Mouse (Mus musculus) midbrain, embryonic 15.5 days (tissue): Measurements from ENCODE around the gene Gm266. TPM values are rescaled to one million over a fixed set of nuclear protein-coding genes. Genes with fewer than 3 reads are reported as not detected.

Experiments
- ATAC-seq: fragments of 200-750 bp; cut with Nextera tagmentation; replicated peaks from 2 replicates; pipeline ENCODE4 v1.8.0; 2017; ENCODE audit warnings: moderate TSS enrichment
- H3K27ac ChIP-seq: fragments of 300-500 bp; sonication (generic); 2 replicates; pipeline ENCODE4 v1.5.1; 2015; ENCODE audit warnings: mild to moderate bottlenecking, inconsistent platforms
- H3K27me3 ChIP-seq: fragments of 300-500 bp; sonication (generic); replicated peaks from 2 replicates; pipeline ENCODE4 v1.6.1; 2015; ENCODE audit warnings: inconsistent platforms
- H3K36me3 ChIP-seq: fragments of 300-500 bp; sonication (generic); replicated peaks from 2 replicates; pipeline ENCODE4 v1.6.1; 2015; ENCODE audit warnings: inconsistent platforms
- H3K4me1 ChIP-seq: fragments of 300-500 bp; sonication (generic); 2 replicates; pipeline ENCODE4 v1.6.1; 2015; ENCODE audit warnings: inconsistent platforms
- H3K4me2 ChIP-seq: fragments of 300-500 bp; sonication (generic); 2 replicates; pipeline ENCODE4 v1.6.1; 2015; ENCODE audit warnings: inconsistent platforms, mild to moderate bottlenecking, moderate library complexity
- H3K4me3 ChIP-seq: fragments of 300-500 bp; sonication (generic); 2 replicates; pipeline ENCODE4 v1.5.1; 2015; ENCODE audit warnings: mild to moderate bottlenecking, inconsistent platforms
- H3K9ac ChIP-seq: fragments of 300-500 bp; sonication (generic); 2 replicates; pipeline ENCODE4 v1.6.1; 2015; ENCODE audit warnings: mild to moderate bottlenecking, inconsistent platforms
- H3K9me3 ChIP-seq: fragments of 300-500 bp; sonication (generic); 2 replicates; pipeline ENCODE4 v1.6.1; 2016; ENCODE audit warnings: inconsistent platforms
- WGBS: fragments of 180-500 bp; shearing (Covaris S2); methylation state at CpG from one replicate; pipeline ENCODE4 v1.1.7; 2015; ENCODE audit warnings: mixed read lengths; 5-methylcytosine and 5-hydroxymethylcytosine counted together
- polyA plus RNA-seq: library from polyadenylated mRNA; unstranded; fragments of >200 nt; fragmentation: Nextera tagmentation; extraction: Ambion mirVana; gene quantifications from 2 replicates; pipeline ENCODE4 v1.2.1, GENCODE M21; 2015

The Gm266 gene
- polyA plus RNA-seq, 1 experiment from 2014 or later, result 1.6 TPM

DNA sequence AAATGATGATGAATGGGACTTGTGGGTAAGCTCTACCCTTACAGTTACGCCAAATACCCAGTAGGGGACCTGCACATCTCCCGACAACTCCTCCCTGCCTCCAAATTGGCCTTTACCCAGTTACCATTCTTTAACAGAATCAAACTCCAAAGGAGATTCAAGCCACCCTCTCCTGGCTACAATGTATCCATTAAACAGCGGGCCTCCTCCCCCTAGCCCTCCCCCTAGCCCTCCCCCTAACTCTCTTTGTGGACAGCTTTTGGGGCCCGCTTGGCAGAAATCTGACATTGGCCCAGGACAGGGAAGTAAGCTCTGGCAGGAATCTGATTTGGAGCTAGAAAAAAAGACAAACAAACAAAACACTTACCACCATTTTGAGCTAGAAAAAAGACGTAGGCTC, 14.0 kb upstream of the Gm266 start:
- H3K9ac ChIP-seq, result no peak overlapping the region
- no peak overlapping the region for H3K4me2 ChIP-seq
- 0 out of 2 replicates have a peak, but pooled peaks have one; percentile 30 for ATAC-seq
- no peaks in the 10 kb centered on the region for H3K9me3 ChIP-seq
- H3K27me3 ChIP-seq, result no peaks in the 10 kb centered on the region
- no peak overlapping the region for H3K4me3 ChIP-seq
- WGBS, result 37% methylated on average over 5 of the region's 5 CpGs
- no peaks in the 10 kb centered on the region for H3K36me3 ChIP-seq
- peak overlapping the region; percentile 6; the same call in 1 of the 2 replicates for H3K27ac ChIP-seq
- H3K4me1 ChIP-seq, result peaks cover 6% of the 10 kb centered on the region

GRCm38 (mm10) chr12:111497076-111497475, 11.5 kb upstream of the Gm266 start:
- Histone ChIP-seq H3K9ac (no peak overlapping the region), H3K36me3 (no peaks in the 10 kb centered on the region), H3K4me3 (no peak overlapping the region), H3K4me2 (no peak overlapping the region), H3K27ac (no peak overlapping the region), H3K4me1 (0 out of 2 replicates have a peak, but pooled peaks cover 3% of the 10 kb centered on the region), H3K27me3 (no peaks in the 10 kb centered on the region), H3K9me3 (no peaks in the 10 kb centered on the region)
- no peak for ATAC-seq
- WGBS, result 45% methylated on average over 2 of the region's 2 CpGs

DNA sequence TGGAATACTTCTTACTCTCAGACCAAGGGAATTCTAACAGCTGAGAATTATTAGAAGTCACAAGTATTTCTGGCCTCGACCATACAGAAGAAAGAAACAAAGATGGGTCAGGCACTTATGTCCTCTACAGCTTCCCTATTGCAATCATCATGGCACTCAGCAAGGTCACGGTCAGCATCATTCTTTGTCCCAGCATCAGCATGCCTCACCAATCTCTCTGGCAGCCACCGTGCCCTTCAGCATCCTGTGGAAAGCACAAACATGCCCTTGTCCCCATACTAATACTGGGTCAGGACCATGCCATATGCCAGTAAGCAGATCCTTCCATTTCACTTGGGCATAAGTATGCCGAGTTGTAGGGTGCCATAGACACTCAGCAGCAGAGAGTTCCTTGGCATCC, 9.3 kb upstream of the Gm266 start:
- no peak overlapping the region for H3K4me3 ChIP-seq
- no peaks in the 10 kb centered on the region for H3K36me3 ChIP-seq
- no peaks in the 10 kb centered on the region for H3K9me3 ChIP-seq
- no peak overlapping the region for H3K9ac ChIP-seq
- 75% methylated on average over 4 of the region's 4 CpGs for whole genome bisulfite sequencing
- H3K27ac ChIP-seq, result no peak overlapping the region
- H3K4me1 ChIP-seq, result no peaks in the 10 kb centered on the region
- H3K4me2 ChIP-seq, result no peak overlapping the region
- no peaks in the 10 kb centered on the region for H3K27me3 ChIP-seq
- ATAC-seq, result no peak

DNA sequence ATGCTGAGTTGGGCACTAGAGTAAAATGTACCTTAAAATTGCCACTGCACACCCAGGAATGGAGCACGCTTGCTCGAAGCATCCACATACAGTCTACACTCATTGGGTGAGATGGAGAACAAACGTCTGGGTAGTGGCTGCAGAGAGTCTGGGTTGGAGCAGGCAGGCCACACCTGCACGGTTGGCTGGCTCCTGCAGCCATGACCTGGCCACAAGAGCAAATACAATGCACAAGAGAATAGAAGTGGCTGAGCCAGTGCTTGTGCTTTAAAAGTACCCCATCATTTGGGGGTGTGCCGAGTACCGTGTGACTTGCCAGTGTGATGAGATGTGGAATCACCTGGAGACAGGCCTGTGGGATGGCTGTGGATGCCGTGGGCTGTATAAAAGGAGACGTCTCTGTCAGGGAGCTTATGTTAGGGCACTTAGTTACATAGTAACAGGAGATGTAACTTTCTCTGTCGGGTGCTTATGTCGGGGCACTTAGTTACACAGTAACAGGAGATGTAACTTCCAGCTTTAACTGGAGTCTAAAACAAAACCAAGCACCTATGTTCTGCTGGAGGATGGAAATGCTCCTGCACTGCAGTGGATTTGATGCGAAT, 3.7 kb upstream of the Gm266 start:
- no peak overlapping the region for H3K4me2 ChIP-seq
- ATAC-seq, result no peak
- 80% methylated on average over 11 of the region's 11 CpGs for WGBS
- no peaks in the 10 kb centered on the region for H3K9me3 ChIP-seq
- peaks cover 38% of the 10 kb centered on the region for H3K27me3 ChIP-seq
- peaks cover 17% of the 10 kb centered on the region for H3K4me1 ChIP-seq
- no peaks in the 10 kb centered on the region for H3K36me3 ChIP-seq
- H3K9ac ChIP-seq, result no peak overlapping the region
- no peak overlapping the region for H3K4me3 ChIP-seq
- no peak overlapping the region for H3K27ac ChIP-seq

- no peaks in the 10 kb centered on the region for H3K36me3 ChIP-seq
- no peak for ATAC-seq
- H3K4me3 ChIP-seq, result no peak overlapping the region
- WGBS, result 5% methylated on average over 12 of the region's 12 CpGs
- no peak overlapping the region for H3K27ac ChIP-seq
- peak overlapping the region; percentile 52 for H3K4me2 ChIP-seq
- peaks cover 17% of the 10 kb centered on the region for H3K4me1 ChIP-seq
- no peaks in the 10 kb centered on the region for H3K9me3 ChIP-seq
- no peak overlapping the region for H3K9ac ChIP-seq
- H3K27me3 ChIP-seq, result peaks cover 43% of the 10 kb centered on the region
These were observed 832 bp upstream of the Gm266 start for GRCm38 (mm10) chr12:111486455-111486854.

GRCm38 (mm10) chr12:111485046-111485651, 474 bp downstream of the Gm266 start:
- H3K9me3 ChIP-seq, result no peaks in the 10 kb centered on the region
- H3K27me3 ChIP-seq, result peaks cover 43% of the 10 kb centered on the region
- 0 out of 2 replicates have a peak overlapping the region, but pooled peaks have one; percentile 16 for H3K9ac ChIP-seq
- H3K27ac ChIP-seq, result no peak overlapping the region
- under 1% methylated on average over 63 of the region's 63 CpGs for WGBS
- no peak for ATAC-seq
- H3K4me1 ChIP-seq, result peaks cover 17% of the 10 kb centered on the region
- H3K4me2 ChIP-seq, result peak overlapping the region; percentile 52
- peak overlapping the region; percentile 35 for H3K4me3 ChIP-seq
- no peaks in the 10 kb centered on the region for H3K36me3 ChIP-seq

DNA sequence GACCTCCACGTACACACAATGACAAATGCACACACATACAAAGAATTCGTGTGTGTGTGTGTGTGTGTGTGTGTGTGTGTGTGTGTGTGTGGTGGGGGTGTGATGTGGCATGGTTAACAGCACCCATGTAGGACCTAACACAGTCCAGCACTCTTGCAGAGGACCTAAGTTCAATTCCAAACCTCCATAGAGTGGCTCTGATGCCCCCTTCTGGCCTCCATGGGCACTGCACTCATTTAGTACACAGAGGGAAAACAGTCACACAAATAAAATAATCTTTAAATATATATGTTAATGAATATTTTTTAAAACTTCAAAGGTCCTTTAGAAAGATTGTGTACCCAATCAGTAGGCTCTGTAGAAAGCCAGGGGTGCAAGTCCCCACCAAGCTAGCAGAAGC, 5.7 kb downstream of the Gm266 start:
- Histone ChIP-seq H3K4me3 (no peak overlapping the region), H3K27ac (no peak overlapping the region), H3K4me2 (no peak overlapping the region), H3K27me3 (peaks cover 10% of the 10 kb centered on the region), H3K36me3 (no peaks in the 10 kb centered on the region), H3K9me3 (no peaks in the 10 kb centered on the region), H3K9ac (no peak overlapping the region), H3K4me1 (peaks cover 1% of the 10 kb centered on the region)
- 65% methylated on average over 2 of the region's 2 CpGs for WGBS
- ATAC-seq, result no peak

- H3K27me3 ChIP-seq, result peaks cover under 1% of the 10 kb centered on the region
- H3K4me1 ChIP-seq, result no peaks in the 10 kb centered on the region
- H3K27ac ChIP-seq, result no peak overlapping the region
- 67% methylated on average over 5 of the region's 5 CpGs for WGBS
- H3K9ac ChIP-seq, result no peak overlapping the region
- H3K4me3 ChIP-seq, result no peak overlapping the region
- H3K4me2 ChIP-seq, result no peak overlapping the region
- no peak for ATAC-seq
- H3K36me3 ChIP-seq, result no peaks in the 10 kb centered on the region
- H3K9me3 ChIP-seq, result no peaks in the 10 kb centered on the region
These were observed 6.7 kb downstream of the Gm266 start for GRCm38 (mm10) chr12:111478924-111479323.

GRCm38 (mm10) chr12:111474893-111475643, 10.6 kb downstream of the Gm266 start:
- no peak for ATAC-seq
- H3K36me3 ChIP-seq, result no peaks in the 10 kb centered on the region
- H3K9ac ChIP-seq, result no peak overlapping the region
- H3K4me3 ChIP-seq, result no peak overlapping the region
- no peaks in the 10 kb centered on the region for H3K9me3 ChIP-seq
- H3K27me3 ChIP-seq, result no peaks in the 10 kb centered on the region
- no peak overlapping the region for H3K27ac ChIP-seq
- WGBS, result 56% methylated on average over 8 of the region's 8 CpGs
- H3K4me1 ChIP-seq, result no peaks in the 10 kb centered on the region
- H3K4me2 ChIP-seq, result no peak overlapping the region

DNA sequence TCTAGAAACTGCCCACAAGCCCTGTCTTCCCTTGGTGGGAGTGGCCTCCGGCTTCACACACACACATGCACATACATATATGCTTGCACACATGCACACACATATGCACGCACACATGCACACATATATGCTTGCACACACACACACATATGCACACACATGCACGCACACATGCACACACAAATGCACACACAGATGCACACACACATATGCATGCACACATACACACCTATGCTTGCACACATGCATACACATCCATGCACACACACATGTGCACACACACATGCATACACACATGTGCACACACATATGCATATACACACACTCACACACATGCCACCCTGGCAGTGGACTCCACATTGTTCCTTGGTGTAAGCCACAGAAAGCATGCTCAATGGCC, 11.2 kb downstream of the Gm266 start:
- Histone ChIP-seq H3K27me3 (no peaks in the 10 kb centered on the region), H3K9me3 (no peaks in the 10 kb centered on the region), H3K27ac (no peak overlapping the region), H3K4me3 (no peak overlapping the region), H3K36me3 (no peaks in the 10 kb centered on the region), H3K4me1 (no peaks in the 10 kb centered on the region), H3K9ac (no peak overlapping the region), H3K4me2 (no peak overlapping the region)
- WGBS, result 95% methylated on average over 3 of the region's 3 CpGs
- ATAC-seq, result no peak

DNA sequence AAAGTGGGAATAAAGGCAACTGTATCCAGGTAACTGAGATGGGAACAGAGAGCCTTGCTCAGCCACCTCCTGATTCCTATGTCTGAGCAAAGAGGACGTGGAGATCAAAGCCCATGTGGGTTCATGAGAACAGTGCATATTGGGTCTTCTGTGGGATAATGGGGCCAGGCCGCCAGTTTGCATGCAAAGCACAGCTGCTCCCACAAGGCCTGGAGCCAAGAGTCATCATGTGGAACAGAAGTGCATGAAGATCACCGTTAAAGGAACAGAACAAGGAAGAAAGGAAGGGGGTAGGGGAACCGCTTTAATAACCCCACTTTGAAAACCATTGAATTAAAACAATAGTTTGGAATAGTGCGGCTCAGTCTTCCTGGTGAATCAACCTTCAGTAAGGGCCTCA, 12.7 kb downstream of the Gm266 start:
- Histone ChIP-seq H3K4me3 (no peak overlapping the region), H3K27ac (no peak overlapping the region), H3K4me1 (no peaks in the 10 kb centered on the region), H3K27me3 (no peaks in the 10 kb centered on the region), H3K9ac (no peak overlapping the region), H3K36me3 (no peaks in the 10 kb centered on the region), H3K4me2 (no peak overlapping the region), H3K9me3 (no peaks in the 10 kb centered on the region)
- no peak for ATAC-seq
- 55% methylated on average over 5 of the region's 5 CpGs for WGBS

- H3K36me3 ChIP-seq, result no peaks in the 10 kb centered on the region
- no peak overlapping the region for H3K4me2 ChIP-seq
- H3K4me1 ChIP-seq, result no peaks in the 10 kb centered on the region
- no peaks in the 10 kb centered on the region for H3K9me3 ChIP-seq
- no peak overlapping the region for H3K4me3 ChIP-seq
- 80% methylated on average over 3 of the region's 3 CpGs for WGBS
- no peak for ATAC-seq
- no peaks in the 10 kb centered on the region for H3K27me3 ChIP-seq
- H3K27ac ChIP-seq, result no peak overlapping the region
- no peak overlapping the region for H3K9ac ChIP-seq
These were observed 13.9 kb downstream of the Gm266 start for GRCm38 (mm10) chr12:111471721-111472120.
